Mouse (Mus musculus): ENCODE measurements around the gene Clec4g.

- TF ChIP-seq POLR2A (IDR thresholded peaks at IDR 0.05; ENCODE audit: extremely low read depth, insufficient read depth, low read length) (no peak), CTCF (IDR thresholded peaks at IDR 0.05; ENCODE audit: extremely low read depth, insufficient read depth, low read length) (no peak)
These were observed 36.9 kb downstream of the Clec4g start for GRCm38 (mm10) chr8:3683408-3684176.

All from cortical plate, adult 2 months (tissue).